Mouse (Mus musculus): ENCODE data around the gene Tubal3.
"Not testable (repeated sequence)": the region's sequence is repeated elsewhere in the genome, so short reads cannot be mapped to it uniquely, and the experiment has no call there.

The Tubal3 gene

DNA sequence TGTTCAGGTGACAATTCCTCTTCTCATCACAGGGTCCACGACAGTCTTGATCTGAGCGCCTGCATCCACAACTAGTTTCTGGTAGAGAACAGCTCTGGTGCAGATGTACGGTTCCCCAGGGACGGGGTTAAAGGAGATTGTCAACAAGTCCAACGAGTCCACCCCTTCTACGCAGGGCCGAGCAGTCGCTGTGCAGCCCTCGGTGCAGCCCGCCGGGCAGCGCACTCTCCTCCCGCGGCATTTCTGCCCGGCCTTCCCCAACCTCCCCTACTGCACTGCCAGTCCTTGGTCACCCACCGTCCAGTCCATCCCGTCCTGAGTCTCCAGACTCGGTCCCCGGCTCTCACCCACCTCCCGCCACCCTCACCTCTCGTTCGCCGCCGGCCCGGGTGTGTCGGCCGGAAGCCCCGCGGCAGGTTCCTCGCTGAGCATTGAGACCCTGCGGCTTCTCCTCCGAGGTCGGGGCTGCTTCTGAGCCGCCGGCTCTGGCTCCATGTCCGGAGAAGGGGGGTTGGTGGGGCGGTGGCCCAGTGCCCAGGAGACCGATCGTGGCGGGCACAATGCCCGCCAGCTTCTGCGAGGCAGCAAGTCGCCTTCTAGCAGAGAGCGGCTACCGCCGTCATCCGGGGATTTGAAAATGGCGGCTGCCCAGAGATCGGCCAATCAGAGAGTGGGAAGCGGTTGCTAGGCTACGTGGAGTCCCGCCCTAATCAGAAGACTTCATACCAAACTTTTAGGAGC, at the start of gene Tubal3, which contains the start of gene Net1:
TSS of gene Tubal3 (plus strand) at position 704 of the 741 bp plus-strand sequence.
TSS of gene Net1 (minus strand) at position 650 of the 741 bp plus-strand sequence.
- DNase-seq (ENCODE audit: low spot score), result peak; percentile 74

DNA sequence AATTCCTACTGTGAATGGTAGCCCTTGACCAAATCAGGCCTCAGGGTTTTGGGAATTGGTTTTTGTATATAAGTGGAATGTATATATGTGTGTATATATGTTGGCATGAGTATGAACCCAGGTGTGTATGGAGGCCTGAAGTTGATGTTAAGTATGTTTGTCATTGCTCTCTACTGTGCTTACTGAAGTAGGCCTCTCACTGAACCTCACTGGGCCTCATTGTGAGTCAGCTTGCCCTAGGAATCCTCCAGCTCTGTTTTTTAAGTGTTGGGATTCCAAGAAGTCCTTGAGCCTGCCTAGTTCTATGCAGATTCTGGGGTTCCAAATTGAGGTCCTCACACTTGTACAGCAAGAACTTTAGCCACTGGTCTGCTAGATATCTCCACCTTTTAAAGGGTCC, 48.2 kb upstream of the Tubal3 start:
- no peak for DNase-seq (ENCODE audit: low spot score)

- no peak for DNase-seq (ENCODE audit: low spot score)
Measured at GRCm38 (mm10) chr13:3872832-3873231, 45.2 kb upstream of the Tubal3 start.

GRCm38 (mm10) chr13:3876448-3876847, 41.6 kb upstream of the Tubal3 start:
- DNase-seq (ENCODE audit: low spot score), result no peak

DNA sequence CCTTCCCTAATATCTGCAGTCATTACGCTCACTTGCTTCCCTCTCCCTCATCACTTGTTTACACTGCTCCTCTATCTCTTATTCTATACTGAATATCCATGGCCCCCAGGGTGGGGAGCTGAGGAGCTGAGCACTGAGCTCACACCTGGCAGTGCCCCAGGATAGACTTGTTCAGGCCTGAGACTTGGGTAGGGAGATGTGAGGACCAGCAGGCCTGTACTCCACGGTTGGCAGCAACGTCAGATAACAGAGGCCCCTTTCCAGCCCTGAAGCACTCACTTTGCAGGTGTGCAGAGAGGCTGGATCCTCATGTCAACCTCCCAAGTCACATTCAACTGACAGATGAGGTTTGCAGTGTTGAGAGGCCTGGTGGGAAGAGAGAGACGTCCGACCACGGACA, 40.9 kb upstream of the Tubal3 start:
- no peak for DNase-seq (ENCODE audit: low spot score)

- DNase-seq (ENCODE audit: low spot score), result peak; percentile 52
Measured at GRCm38 (mm10) chr13:3877679-3878220, 40.3 kb upstream of the Tubal3 start.

GRCm38 (mm10) chr13:3886663-3887062, 31.4 kb upstream of the Tubal3 start:
- no peak for DNase-seq (ENCODE audit: low spot score)

- DNase-seq (ENCODE audit: low spot score), result no peak
Measured at GRCm38 (mm10) chr13:3889111-3889510, 29.0 kb upstream of the Tubal3 start.

- no peak for DNase-seq (ENCODE audit: low spot score)
Measured at GRCm38 (mm10) chr13:3890061-3890460, 28.0 kb upstream of the Tubal3 start.

DNA sequence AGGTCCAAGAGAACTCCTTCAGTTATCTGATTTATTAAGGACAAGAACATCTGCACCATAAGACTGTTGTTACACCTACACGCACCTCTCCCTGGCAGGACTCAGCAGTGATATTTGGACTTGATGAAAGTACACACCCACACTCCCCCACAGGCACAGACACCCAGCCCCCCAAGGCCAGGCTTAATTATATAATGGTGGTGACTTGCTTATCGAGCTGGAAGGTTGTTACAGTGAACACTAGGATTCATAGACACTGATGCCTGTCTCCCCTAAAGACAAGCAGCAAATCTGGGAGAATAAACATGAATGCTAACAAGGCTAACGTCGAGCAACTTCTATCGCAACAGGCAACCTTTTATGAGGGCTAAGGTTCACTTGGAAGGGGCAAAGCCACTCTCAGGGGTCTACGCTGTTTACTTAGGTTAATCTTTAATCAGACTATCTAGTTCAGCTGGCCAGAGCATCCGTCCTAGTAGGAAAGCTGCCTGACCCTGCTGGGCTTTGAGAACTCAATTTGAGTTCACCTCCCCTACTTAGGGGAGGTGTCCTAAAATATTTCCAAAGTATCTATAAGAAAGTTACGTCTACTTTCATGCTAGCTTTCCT, 26.5 kb upstream of the Tubal3 start:
- no peak for DNase-seq (ENCODE audit: low spot score)

DNA sequence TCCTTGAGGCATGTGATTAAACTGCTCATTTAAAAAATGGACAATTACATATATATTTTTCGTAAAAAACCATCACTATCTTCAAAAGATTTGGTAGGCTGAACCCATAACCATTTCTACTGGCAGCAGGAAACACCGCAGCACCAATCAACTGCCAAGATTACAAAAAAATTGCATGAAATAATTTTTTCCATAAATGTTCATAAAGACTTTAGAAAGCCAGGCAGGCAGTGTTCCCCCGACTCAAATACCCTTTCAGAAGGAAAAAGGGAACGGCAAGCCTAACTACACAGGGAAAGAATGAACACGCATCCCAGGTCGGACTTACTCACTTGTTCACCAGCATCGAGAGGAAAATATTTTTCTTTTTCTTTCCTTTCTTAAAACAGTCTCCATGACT, 25.5 kb upstream of the Tubal3 start:
- DNase-seq (ENCODE audit: low spot score), result no peak

GRCm38 (mm10) chr13:3893126-3893734, 24.8 kb upstream of the Tubal3 start:
- peak; percentile 89 for DNase-seq (ENCODE audit: low spot score)

DNA sequence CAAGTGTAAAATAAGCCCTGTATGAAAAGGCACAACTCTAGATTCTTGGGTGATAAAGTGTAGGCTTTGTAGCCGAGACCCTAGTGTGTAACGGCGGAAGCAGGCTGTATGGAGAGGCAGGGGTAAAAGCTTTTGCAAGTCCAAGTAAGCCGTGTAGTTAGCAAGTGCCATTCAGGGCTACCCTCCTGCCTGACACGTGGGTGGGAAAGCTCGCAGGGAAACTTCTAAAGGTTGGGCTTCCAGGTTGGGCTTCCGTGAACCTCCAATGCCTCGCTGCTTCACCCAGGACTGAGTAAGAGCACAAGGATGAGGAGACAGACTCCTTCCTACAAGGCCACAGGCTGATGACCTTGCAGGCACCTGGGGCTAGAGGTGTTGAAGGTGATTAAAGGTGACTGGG, 23.5 kb upstream of the Tubal3 start:
- DNase-seq (ENCODE audit: low spot score), result no peak

- no peak for DNase-seq (ENCODE audit: low spot score)
Measured at GRCm38 (mm10) chr13:3895397-3895980, 22.6 kb upstream of the Tubal3 start.

DNA sequence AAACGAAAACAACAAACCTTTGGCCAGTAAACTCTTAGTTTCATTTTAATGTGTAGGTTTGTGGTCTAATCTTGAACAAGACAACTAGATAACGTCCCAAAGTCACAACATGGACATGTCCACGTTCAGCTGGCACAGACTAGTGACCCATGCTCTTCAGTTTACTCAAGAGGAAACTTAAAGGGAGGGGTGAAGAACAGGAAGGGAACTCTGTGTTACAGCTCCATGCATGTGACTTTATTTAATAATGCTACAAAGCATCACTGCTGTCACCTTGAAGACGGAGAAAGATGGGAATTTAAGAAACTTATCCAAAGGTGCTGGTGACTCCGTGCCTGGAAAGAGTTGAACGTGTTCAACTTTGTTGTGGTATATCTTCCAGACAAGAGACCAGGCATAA, 22.0 kb upstream of the Tubal3 start:
- DNase-seq (ENCODE audit: low spot score), result no peak

- peak; percentile 18 for DNase-seq (ENCODE audit: low spot score)
Measured at GRCm38 (mm10) chr13:3896913-3897312, 21.2 kb upstream of the Tubal3 start.

DNA sequence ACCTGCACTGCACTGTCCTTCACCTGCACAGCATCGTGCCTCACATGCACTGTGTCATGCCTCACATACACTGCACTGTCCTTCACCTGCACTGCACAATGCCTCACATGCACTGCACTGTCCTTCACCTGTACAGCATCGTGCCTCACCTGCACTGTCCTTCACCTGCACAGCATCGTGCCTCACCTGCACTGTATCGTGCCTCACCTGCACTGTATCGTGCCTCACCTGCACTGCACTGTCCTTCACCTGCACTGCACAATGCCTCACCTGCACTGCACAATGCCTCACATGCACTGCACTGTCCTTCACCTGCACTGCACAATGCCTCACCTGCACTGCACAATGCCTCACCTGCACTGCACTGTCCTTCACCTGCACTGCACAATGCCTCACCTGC, 19.9 kb upstream of the Tubal3 start:
- not testable (repeated sequence) for DNase-seq (ENCODE audit: low spot score)

GRCm38 (mm10) chr13:3899301-3899700, 18.8 kb upstream of the Tubal3 start:
- no peak for DNase-seq (ENCODE audit: low spot score)

GRCm38 (mm10) chr13:3907151-3907696, 10.8 kb upstream of the Tubal3 start:
- no peak for DNase-seq (ENCODE audit: low spot score)

DNA sequence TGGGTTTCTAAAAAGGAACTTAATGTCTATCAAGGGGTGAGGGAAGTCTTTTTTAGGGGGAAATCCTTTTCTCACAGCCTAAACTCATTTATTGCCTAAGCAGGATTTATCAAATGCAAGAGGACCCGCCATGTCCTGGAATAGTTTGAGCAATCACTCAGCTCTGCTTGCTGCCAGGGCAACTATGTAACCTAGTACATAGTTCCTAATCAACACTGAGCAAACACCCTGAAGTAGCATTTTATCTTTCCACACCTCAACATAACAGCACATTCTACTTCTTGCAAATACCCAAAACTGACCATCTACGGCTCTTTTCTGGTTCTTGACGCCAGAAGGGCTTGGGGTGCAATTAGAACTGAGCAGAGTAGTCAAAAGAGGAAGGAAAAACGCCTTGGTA, 9.8 kb upstream of the Tubal3 start:
- no peak for DNase-seq (ENCODE audit: low spot score)

- no peak for DNase-seq (ENCODE audit: low spot score)
Measured at GRCm38 (mm10) chr13:3910356-3910755, 7.7 kb upstream of the Tubal3 start.

DNA sequence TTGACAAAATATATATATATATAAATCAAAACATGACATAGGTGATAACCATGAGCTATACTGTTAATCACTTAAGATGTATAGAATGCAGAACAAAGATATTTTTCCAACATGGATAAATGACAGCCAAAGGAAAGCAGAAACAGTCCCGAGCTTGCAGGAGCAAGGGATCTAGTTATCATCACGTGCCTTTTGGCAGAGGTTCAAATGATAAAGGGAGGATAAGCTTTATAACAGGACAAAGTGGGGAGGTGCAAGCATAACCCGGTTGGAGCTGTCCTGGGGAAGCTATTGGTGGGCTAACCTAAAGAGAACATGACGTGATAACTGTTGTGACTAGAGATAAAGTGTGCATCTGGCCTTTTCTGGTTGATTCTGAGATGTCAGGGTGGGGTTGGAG, 4.6 kb upstream of the Tubal3 start:
- DNase-seq (ENCODE audit: low spot score), result no peak

Data from ovary, adult 18-20 months (tissue).